Mouse (Mus musculus) layer of hippocampus, adult 9-10 months (tissue): ENCODE results near the gene Dcakd.

Source experiments
- DNase-seq: peaks from one replicate; pipeline ENCODE4 v3.0.0; 2022; ENCODE audit warnings: low spot score

Dcakd gene

DNA sequence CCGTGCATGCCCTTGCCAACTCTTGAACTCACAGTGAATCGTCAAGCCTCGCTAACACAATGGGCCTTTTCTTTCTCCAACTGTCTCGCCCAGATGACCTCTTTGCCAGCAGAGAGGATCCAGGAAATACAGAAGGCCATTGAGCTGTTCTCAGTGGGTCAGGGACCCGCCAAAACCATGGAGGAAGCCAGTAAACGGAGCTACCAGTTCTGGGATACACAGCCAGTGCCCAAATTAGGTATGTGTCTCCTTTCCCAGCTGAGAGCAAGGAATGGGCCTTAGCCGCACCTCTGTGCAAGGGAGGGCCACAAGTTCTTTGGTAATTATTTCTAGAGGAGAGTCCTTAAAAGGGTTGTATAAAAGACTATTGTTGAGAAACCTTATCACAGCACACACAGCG is 18.2 kb upstream of the Dcakd start:
- DNase-seq, result no peak

DNA sequence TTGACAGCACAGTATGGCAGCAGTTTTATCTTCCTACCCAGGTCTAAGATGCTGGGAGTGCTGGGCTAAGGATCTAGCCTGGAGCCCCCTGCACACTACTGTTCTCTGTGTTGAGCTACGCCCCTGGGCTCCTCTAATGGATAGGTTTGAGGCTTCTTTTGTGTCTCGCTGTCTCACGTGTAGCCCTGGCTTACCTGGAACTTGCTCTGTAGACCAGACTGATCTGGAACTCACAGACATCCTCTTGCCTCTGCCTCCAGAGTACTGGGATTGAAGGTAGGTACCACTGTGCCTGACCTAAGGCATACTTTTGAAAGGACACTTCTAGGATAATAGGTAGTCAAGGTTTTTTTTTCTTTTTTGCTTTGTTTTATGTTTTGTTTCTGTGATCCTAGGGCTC is 15.8 kb upstream of the Dcakd start:
- no peak for DNase-seq

DNA sequence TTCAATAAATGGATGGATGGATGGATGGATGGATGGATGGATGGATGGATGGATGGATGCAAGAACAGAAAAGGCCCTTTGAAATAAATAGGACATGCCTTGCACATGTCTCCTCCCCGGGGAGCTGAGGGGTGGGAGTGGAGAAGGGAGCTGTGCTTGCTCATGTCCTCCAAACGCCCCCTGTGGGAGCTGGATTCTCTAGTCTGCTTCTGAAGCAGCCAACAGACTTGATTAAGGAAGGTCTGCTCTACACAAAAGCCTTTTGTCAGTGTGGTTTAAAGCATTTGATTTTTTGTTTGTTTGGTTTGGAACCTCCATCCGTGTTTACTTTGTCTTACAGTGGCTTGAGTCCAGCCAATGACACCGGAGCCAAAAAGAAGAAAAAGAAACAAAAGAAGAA is 14.7 kb upstream of the Dcakd start:
- DNase-seq, result no peak

DNA sequence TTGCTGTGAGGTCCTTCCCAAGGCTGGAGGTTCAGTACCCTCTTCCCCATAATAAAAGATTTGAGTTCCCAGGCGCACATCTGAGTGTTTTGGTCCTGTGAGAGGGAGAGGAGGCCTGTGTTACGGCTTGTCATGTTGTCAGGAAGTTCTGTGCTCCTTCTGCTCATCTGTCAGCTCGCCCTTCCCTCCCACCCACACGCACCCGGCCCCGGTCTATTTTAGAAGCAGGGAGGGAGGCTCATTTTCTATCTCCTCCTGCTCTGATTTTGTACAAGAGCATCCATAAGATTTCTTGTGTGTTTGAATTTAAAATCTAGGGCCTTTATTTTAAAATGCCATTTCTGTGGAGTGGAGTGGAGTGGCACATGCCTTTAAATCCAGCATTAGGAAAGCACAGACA is 9.9 kb upstream of the Dcakd start:
- DNase-seq, result no peak

DNA sequence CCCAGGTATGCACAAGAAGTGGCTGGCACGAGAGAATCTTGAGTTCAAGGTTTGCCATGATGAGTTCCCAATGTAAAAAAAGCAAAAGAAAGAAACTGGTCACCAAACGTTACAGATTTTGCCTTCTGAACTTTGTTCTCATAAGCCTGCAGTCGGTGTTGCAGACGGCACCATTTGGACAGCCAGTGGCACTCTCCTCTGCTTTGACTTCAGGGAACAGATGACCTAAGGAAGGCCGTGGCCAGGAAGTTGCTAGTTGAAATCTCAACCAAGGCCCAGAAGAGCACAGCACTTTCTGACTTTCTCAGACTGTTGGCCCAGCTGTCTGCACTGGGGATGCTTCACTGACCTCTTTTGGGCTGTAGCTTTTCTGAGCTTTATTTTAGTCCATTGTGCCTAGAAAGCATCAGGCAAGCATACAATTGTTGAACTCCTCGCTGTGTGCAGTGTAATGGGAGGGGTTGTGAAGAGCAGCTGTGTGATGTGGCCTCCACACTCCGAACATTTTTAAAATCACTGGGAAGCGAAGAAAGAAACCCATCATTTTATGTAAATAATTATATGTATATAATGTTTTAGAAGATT is 8.8 kb upstream of the Dcakd start:
- no peak for DNase-seq

DNA sequence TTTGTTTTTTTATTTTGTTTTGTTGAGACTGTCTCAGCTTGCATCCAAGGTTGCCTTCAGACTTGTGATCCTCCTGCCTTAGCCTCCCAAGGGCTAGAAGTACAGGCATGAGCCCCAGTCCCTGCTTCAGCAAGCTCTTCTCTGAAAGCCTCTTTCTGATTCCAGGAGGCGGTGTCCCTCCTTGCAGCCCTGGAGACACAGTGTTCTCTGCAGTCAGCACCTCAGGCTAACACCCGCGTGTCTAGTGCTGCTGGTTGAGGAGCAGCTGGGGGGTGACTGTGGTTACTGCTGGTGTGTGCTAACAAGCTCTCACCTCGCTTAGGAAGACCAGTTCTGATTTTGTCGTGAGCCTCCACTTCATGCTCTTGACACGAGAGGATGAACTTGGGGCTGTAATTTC is 6.9 kb upstream of the Dcakd start:
- DNase-seq, result no peak

DNA sequence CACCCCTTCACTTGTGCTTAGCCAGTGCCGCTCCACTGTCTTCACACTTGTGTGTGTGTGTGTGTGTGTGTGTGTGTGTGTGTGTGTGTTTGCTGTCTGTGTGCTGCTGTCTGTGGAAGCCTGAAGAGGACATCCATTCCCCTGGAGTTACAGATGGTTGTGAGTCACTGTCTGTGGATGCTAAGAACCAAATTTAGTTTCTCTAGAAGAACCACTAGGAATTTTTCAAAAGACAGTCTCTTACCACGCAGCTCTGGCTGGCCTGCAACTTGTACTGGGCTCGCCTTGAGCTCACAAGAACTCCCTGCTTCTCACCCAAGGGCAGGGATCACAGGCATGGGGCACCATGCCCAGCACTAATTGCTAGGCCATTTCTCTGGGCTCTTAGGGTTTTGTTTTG is 4.9 kb upstream of the Dcakd start:
- DNase-seq, result no peak

DNA sequence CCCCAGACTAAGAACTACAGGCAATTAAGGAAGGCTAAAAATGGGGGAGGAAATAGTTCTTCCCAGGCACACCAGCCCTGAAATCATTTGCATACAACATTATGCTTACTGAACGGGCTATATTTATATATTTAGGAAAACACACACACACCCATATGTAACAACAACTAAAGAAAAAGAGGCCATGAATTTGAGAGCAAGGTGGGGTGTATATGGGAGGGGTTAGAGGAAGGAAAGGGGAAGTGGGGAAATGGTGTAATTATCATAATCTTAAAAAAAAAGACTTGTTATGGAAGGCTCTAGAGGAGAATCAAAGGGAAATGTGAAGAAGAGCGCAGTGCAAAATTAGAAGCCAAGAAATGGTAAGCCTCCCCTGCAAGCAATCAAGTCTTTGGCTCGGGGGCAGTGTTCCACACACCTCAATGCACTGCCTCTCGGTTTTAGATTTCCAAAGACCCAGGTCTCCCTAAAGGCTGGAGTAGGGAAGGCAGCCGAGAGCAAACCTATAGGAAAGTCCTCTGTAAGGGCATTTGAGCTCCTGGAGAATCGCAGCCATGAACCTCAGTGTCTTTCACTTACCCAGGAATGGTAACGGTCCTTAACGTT is 460 bp downstream of the Dcakd start:
- no peak for DNase-seq

DNA sequence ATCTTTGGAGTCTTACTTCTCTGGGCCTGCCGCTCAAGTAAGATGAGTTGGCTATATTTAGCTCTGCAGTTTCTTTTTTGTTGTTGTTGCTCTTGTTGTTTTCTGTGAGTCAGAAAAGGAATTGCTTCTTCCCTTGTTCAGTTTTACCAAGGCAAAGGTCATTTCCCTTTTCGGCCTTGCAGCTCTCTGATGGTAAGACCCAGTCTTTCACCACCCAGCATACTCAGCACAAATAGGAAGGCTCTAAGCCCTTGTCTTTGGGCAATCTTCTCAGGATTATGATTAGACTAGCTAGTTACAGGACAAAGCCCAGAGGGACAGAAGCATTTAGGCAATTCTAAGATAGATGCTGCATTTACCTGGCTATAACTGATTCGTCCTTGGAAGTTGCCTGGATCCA is 1.2 kb downstream of the Dcakd start:
- no peak for DNase-seq

DNA sequence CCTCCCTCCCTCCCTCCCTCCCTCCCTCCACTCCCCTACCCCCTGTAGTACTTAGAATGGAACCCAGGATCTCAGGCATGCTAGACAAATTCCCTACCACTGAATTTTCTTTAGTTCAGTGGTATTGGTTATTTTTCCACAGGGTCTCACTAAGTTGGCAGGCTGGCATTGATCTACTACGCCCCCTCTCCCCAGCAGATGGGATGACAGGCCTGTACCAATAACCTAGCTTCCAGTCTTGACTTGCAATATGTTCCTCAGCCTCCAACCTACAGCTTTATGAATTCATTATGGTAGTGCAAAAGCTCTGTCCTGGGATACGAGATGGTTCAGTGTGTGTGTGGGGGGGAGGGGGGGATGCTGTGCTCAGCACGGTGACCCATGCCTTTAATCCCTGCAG is 4.2 kb downstream of the Dcakd start:
- no peak for DNase-seq

DNA sequence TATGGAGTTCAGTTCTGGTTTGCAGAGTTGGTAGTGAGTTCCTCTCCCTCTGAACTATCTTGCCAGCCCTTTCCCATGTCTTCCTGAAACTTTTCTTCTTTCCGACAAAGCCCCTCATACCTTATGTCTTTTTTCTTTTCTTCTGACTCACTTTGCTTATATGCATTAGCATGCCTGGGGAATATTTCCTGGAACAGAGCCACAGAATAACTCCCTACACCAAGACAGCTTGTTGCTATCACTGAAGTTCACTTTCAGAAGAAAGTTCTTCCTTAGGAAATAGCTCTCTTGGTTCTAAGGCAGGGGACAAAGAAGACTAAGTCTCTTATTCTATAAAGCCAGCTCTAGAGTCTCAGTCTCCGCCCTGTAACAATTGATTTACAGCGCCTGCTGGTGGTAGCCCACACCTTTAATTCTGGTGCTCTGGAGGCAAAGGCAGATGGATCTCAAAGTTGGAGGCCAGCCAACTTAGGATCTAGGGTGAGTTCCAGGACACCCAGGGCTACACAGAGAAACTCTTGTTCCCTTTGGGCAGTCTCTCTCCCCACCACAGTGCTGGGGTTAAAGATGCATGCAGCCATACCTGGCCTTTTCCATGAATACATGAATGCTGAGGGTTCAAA is 7.3 kb downstream of the Dcakd start:
- no peak for DNase-seq

DNA sequence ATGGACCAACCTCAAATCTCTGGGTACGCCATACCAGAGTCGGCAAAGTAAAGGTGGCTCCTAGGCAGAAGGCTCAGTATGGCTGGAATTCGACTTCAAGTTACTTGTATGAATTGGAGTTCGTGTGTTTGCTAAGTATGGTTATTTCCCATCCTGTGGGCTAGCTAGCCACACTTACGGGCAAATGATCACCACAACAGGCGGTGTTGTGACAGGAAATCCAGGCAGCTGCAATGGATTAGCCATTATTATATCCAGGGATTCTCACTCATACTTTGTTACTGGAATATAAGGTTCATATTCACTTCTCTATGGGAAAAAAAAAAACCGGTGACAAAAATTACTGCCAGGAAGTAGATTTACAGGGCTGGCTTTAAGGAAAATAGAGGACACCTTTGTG is 8.8 kb downstream of the Dcakd start:
- DNase-seq, result no peak

DNA sequence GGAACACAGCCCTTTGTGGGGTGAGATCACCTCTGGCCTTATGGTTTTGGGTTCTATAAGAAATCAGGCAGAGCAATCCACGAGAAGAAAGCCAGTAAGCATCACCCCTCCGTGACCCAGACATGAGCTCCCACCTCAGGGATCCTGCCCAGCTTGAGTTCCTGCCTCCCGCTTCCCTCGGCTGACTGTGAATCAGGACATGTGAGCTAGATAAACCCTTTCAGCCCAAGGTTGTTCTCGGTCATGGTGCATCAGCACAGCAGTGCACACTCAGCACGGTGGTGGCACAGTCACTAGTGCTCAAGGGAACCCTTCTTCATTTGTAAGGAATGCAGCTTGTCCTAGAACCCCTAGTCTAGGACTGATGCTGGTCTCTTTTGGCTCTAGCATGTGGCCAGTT is 9.3 kb downstream of the Dcakd start:
- no peak for DNase-seq

DNA sequence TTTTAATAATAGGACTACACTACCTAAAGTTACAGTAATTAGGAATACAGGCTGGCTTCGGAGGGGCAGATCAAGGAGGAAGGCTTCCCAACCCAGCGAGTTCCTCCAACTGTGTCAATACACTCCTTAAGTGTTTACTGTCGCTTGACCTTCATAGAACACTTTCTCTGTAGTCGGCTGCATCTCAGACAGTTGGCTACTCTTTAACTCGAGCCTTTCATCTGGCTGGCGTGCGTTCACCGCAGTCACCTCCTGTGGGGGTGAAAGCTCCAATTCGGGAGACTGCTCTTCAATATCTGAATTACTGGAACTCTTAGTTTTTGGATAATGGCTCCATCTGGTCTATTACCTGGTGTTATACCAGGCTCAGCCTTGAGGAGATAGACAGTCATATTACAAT is 10.5 kb downstream of the Dcakd start:
- DNase-seq, result no peak

DNA sequence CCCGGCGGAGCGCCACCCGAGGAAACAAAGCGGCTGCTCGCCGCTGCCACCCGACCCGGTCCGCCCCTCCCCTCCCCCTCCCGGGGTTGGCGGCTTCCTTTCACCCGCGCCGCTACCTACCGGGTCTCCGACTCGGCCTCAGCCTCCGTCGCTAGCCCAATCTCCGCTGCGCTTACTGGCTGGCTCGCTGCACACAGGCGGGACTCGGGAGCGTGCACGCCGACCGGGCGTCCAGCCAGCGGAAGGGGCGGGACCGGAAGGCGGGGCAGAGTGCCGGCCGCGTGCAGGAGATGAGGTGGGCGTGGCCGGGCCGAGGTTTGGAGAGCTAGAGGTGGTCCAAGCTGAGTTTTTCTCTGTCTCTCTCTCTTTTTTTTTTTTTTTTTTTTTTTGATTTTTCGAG is 11.2 kb downstream of the Dcakd start:
- DNase-seq, result peak; percentile 82

DNA sequence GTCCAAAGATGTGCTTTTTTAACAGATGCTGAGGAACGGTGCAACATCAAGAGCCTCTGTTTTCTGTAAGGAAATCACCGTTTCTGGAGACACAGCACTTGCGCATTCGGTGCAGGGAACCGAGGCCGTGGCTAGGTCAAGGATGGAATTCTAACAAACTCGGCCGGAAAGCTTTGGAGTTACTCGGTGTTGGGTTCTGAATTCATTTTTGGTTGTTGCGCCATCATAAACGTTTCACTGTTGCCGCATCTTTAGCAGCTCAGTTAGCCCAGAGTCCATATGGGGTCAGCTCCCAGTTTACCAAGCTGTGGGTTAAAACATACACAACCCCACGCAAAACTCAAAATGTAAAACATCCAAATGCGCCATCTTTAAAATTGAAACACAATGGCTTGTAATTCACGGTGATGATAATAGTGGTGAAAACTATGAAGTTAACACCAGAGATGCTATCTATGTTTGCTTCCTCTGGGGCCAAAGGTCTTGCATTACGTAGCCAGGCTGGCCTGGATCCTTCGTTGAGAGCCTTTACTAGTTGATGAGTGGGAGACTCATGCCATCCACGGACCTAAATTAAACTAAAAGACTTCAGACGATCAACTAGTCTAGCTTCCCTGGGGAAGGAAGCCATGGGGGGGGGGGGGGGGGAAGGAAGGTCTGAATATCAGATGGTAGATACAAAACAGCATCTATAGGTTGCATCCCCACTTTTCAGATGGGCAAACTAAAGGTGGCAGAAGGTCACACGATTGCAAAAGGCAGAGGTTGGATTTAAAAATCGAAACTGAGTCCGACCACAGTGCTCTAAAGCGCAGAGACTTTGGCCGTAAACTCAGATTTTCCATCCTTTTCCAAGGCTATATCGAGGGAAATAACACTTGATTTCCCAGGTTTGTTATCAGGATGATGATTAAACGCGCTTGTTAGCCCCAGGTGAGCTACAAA is 12.0 kb downstream of the Dcakd start:
- DNase-seq, result no peak

DNA sequence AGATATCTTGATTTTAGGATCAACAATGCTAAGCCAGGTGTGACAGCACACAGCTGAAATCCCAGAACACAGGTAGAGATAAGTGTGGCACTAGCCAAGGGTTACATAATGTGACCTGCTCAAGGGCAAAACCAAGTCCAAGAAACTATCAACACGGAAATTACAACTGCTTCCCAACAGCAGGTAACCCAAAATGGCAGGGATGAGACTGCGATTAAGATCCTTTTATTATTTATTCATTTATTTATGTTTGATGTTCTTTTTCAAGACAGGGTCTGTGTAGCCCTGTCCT is 17.0 kb downstream of the Dcakd start:
- DNase-seq, result no peak

DNA sequence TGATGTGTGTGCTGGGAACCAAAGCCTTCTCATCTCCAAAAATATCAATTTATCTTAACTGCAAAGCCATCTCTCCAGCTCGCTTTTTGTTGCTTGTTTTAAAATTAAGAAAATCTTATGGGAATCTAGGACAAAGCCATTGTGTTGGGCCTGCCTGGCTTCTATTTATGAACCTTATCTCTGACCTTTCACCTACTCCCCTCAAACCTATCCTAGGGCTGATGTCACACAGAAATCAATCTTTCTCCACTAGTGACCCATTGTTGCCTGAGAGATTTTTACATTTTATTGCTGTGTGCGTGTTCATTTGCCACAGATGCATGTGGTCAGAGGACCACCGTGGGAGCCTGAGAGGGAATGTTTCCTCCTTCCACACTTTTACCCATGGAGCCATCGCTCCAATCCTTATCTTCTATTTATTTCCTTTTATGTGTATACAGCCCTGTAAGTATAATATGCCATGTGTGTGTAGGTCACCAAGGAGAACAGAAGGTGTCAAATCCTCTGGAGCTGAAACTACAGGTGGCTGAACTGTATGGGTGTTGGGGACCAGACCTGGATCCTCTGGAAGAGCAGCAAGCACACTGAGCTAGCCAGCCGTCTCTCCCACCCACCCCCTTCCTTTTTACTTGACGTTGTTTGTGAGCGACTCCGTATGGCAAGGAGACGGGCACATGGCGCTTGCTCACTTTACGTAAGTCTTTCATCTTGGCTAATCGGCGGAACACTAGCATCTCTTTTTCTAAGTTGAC is 17.5 kb downstream of the Dcakd start:
- DNase-seq, result no peak

DNA sequence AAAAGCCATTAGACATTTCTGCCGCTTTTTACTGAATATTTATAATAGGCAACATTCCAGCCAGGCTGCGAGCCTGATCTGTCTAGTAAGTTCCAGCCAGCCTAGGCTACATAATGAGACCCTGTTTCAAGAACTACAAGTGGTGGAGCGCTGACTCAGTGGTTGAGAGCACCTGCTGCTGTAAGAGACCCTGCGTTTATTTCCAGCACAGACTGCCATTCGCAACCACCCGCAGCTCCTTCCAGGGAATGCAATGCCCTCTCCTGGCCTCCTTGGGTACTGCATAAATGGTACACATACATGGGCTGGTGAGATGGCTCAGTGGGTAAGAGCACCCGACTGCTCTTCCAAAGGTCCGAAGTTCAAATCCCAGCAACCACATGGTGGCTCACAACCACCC is 18.9 kb downstream of the Dcakd start:
- no peak for DNase-seq

DNA sequence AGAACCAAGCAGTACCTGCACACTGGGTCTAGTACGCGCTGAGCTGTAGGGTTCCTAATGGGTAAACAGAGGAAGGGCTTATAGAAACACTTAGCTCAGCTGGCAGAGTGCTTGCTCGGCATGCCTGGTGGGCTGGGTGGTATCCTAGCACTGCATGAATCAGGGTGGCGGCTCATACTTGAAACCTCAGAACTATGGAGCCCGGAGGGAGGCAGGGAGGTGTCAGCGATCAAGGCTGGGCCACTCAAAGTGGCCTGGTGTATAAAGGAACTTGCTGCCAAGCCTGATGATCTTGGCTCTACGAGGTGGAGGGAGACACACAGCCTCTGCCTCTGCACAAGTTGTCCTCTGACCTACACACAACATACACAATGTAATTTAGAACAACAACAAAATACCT is 19.6 kb downstream of the Dcakd start:
- DNase-seq, result no peak

DNA sequence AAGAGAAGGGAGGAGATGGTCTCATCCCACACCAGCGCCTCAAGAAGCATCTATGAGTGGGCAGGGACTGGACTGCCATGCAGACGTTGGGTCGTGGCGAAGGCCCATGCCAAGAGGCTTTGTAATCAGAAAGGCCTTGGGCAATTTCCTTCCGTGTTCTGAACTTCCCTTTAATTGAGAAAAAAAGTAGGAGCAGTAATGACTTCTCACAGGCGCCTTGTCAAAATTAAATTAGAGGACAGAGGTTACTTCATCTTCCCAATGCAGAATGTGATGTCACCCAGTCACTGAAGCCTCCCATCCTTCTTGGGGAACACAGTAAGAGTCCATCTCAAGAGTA is 21.2 kb downstream of the Dcakd start:
- DNase-seq, result no peak

DNA sequence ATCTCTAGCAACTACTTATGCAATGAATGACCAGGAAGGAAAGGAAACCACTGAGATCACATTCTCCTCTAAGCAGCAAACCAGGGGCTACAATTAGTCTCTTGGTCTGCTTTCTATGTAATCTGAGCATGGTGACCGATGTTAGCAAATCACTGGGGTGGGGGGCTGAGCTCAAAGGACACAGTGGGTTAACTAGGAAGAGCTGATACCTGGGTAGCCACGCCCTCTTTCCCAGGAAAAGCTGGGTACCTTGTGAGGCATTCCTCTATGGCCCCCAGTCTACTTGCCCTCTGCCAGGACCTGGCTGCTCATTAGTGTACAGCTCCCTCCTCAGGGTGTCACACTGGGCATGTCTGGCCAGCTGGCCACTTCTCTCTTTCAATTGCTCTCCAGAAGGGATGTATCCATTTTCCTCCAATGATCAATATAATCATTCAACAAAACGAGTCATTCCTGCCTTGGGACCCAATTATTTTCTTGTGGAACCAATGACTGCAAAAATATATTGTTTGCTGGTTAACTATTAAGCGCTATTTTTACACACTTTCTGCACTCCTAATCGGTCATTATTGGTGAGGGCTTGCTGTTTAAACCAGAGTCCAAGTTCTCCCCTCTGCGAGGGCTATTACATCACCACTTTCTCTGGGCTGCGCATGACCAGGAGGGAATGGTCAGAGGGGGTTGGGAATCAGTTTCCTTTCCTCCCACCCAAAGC is 21.7 kb downstream of the Dcakd start:
- DNase-seq, result no peak
